10 mouse cellular contexts compared by ENCODE assay signal in genomic region chr11:68398891-68399547, GRCm38 (mm10). TPM values are rescaled to one million over a fixed set of nuclear protein-coding genes. Genes with fewer than 3 reads are reported as not detected.
A peak's percentile ranks its signal among the peaks of the same experiment; 100 is the strongest.
DNase-seq lines count a peak whose midpoint lies in the region; ATAC-seq lines count a peak whose summit lies in the region.
"Had no signal": no experiment of that assay in that cellular context is flagged by ENCODE, and none has a peak within 500 bp of the region (broad histone marks: within the 10 kb centered on the region; RNA-seq: fewer than 3 reads in every experiment).

No protein-coding gene starts in this region.

- H3K4me2 ChIP-seq in neural tube, embryonic 11.5 days (ENCODE audit: low read depth), result peak overlapping the region; percentile 93
- H3K4me2 ChIP-seq in heart, embryonic 16.5 days (ENCODE audit: low read depth, low read length), result peak overlapping the region; percentile 94
- H3K4me2 ChIP-seq in liver, embryonic 13.5 days, result peak overlapping the region; percentile 53

- ATAC-seq in neural tube, embryonic 11.5 days (ENCODE audit: insufficient read depth, low FRiP score, low TSS enrichment), result peak; percentile 28; the same call in 1 of the 2 replicates
- no peak for ATAC-seq in heart, embryonic 16.5 days (replicated peaks; ENCODE audit: extremely low read depth, insufficient read depth, low FRiP score)
- ATAC-seq in liver, embryonic 13.5 days (ENCODE audit: low read depth), result no peak
- ATAC-seq in CD4-positive, CD25-positive, alpha-beta regulatory T cell, adult 4 months, result no peak

- H3K9me3 ChIP-seq in neural tube, embryonic 11.5 days (ENCODE audit: control insufficient read depth, low read length), result no peaks in the 10 kb centered on the region
- H3K9me3 ChIP-seq in heart, embryonic 16.5 days (replicated peaks; ENCODE audit: control insufficient read depth, low read length), result no peaks in the 10 kb centered on the region
- H3K9me3 ChIP-seq in liver, embryonic 13.5 days (replicated peaks), result no peaks in the 10 kb centered on the region

- H3K9ac ChIP-seq in neural tube, embryonic 11.5 days (ENCODE audit: low read length), result peak overlapping the region; percentile 65; the same call in 1 of the 2 replicates
- peak overlapping the region; percentile 78 for H3K9ac ChIP-seq in heart, embryonic 16.5 days (ENCODE audit: low read length)
- H3K9ac ChIP-seq in liver, embryonic 13.5 days, result no peak overlapping the region

- H3K4me1 ChIP-seq in neural tube, embryonic 11.5 days (ENCODE audit: control insufficient read depth, insufficient read depth, low read length), result peaks cover 19% of the 10 kb centered on the region
- H3K4me1 ChIP-seq in heart, embryonic 16.5 days (ENCODE audit: control insufficient read depth, insufficient read depth, low read length), result peaks cover 6% of the 10 kb centered on the region
- H3K4me1 ChIP-seq in liver, embryonic 13.5 days (replicated peaks), result 0 out of 2 replicates have a peak, but pooled peaks cover 4% of the 10 kb centered on the region

- peak overlapping the region; percentile 84 for H3K27ac ChIP-seq in neural tube, embryonic 11.5 days (ENCODE audit: low read depth, low read length)
- peak overlapping the region; percentile 60 for H3K27ac ChIP-seq in heart, embryonic 16.5 days (ENCODE audit: low read length)
- no peak overlapping the region for H3K27ac ChIP-seq in liver, embryonic 13.5 days

- H3K36me3 ChIP-seq in neural tube, embryonic 11.5 days (ENCODE audit: control insufficient read depth, insufficient read depth, low read length), result no peaks in the 10 kb centered on the region
- no peaks in the 10 kb centered on the region for H3K36me3 ChIP-seq in heart, embryonic 16.5 days (ENCODE audit: control insufficient read depth, insufficient read depth)
- no peaks in the 10 kb centered on the region for H3K36me3 ChIP-seq in liver, embryonic 13.5 days

- DNase-seq in neural tube, embryonic 11.5 days (ENCODE audit: low spot score), result no peak
- no peak for DNase-seq in neural tube, embryonic 10.5 days (ENCODE audit: extremely low spot score, low spot score)
- DNase-seq in liver, embryonic 13.5 days, result no peak
- DNase-seq in left cerebral cortex, adult 8-10 months (ENCODE audit: low spot score in 2 of 2), result no peak
- DNase-seq in adrenal gland, postnatal 10 days, result no peak
- DNase-seq: kidney, adult 11 months had no signal

- peaks cover 46% of the 10 kb centered on the region for H3K27me3 ChIP-seq in neural tube, embryonic 11.5 days (ENCODE audit: control insufficient read depth, insufficient read depth, low read length)
- peaks cover 61% of the 10 kb centered on the region for H3K27me3 ChIP-seq in heart, embryonic 16.5 days (ENCODE audit: control insufficient read depth, insufficient read depth, low read length)
- peaks cover 98% of the 10 kb centered on the region for H3K27me3 ChIP-seq in liver, embryonic 13.5 days

- peak overlapping the region; percentile 51 for H3K4me3 ChIP-seq in neural tube, embryonic 11.5 days (ENCODE audit: low read depth, low read length)
- peak overlapping the region; percentile 63 for H3K4me3 ChIP-seq in heart, embryonic 16.5 days (ENCODE audit: low read length)
- H3K4me3 ChIP-seq in liver, embryonic 13.5 days (replicated peaks), result no peak overlapping the region

- WGBS in neural tube, embryonic 11.5 days, result 8% methylated on average over 24 of the region's 24 CpGs
- 23% methylated on average over 24 of the region's 24 CpGs for WGBS in heart, embryonic 16.5 days
- 9% methylated on average over 24 of the region's 24 CpGs for WGBS in liver, embryonic 13.5 days (ENCODE audit: insufficient replicate concordance)

RNA-seq across cellular contexts. Expression of gene Ntn1, which starts 1.6 kb away (rescaled TPM):
- polyA plus RNA-seq in neural tube, embryonic 11.5 days (2014; fragmentation: Nextera tagmentation; extraction: Ambion mirVana), result 10.0 and 11.5 TPM in 2 replicates
- polyA plus RNA-seq in heart, embryonic 16.5 days (2015; fragmentation: Nextera tagmentation; extraction: Ambion mirVana), result 17.7 and 21.3 TPM in 2 replicates
- polyA plus RNA-seq in liver, embryonic 13.5 days (2015; fragmentation: Nextera tagmentation; extraction: Ambion mirVana), result 0.21 and 0.24 TPM in 2 replicates
- under 1 TPM; 0.63 to 0.90 TPM for polyA plus RNA-seq in CD4-positive, CD25-positive, alpha-beta regulatory T cell, adult 4 months (2017; shearing (Covaris generic))
- total RNA-seq in left cerebral cortex, adult 8-10 months (2022), result 10 to 100 TPM in 1 of 4 experiments, 1 to 10 TPM in 3; 7.9 to 10.1 (median 8.8) TPM
- total RNA-seq in adrenal gland, postnatal 10 days (2021), result 10 to 100 TPM; 11.0 TPM
- total RNA-seq: common myeloid progenitor, adult 5-6 weeks; monocyte, adult 5-6 weeks had no signal

RNA-seq across cellular contexts. Expression of gene Pik3r5, which starts 32.9 kb away (rescaled TPM):
- 1.2 and 2.1 TPM in 2 replicates for polyA plus RNA-seq in neural tube, embryonic 11.5 days (2014; fragmentation: Nextera tagmentation; extraction: Ambion mirVana)
- polyA plus RNA-seq in heart, embryonic 16.5 days (2015; fragmentation: Nextera tagmentation; extraction: Ambion mirVana), result 1.3 and 2.5 TPM in 2 replicates
- 0.15 and 0.32 TPM in 2 replicates for polyA plus RNA-seq in liver, embryonic 13.5 days (2015; fragmentation: Nextera tagmentation; extraction: Ambion mirVana)
- 10 to 100 TPM; 17.9 to 26.3 TPM for polyA plus RNA-seq in CD4-positive, CD25-positive, alpha-beta regulatory T cell, adult 4 months (2017; shearing (Covaris generic))
- total RNA-seq in left cerebral cortex, adult 8-10 months (2022), result 1 to 10 TPM; 3.2 to 4.4 (median 3.7) TPM
- 1 to 10 TPM; 1.6 to 2.3 TPM for total RNA-seq in adrenal gland, postnatal 10 days (2021)
